ENCODE assay signal across 9 mouse cellular contexts in genomic region chr13:52583943-52584562, GRCm38 (mm10). TPM values are rescaled to one million over a fixed set of nuclear protein-coding genes. Genes with fewer than 3 reads are reported as not detected.
A peak's percentile ranks its signal among the peaks of the same experiment; 100 is the strongest.
DNase-seq lines count a peak whose midpoint lies in the region; ATAC-seq and TF ChIP-seq lines count a peak whose summit lies in the region.
"Had no signal": no experiment of that assay in that cellular context is flagged by ENCODE, and none has a peak within 500 bp of the region (broad histone marks: within the 10 kb centered on the region; RNA-seq: fewer than 3 reads in every experiment).

No protein-coding gene starts in this region.

- no peak for ATAC-seq in embryonic facial prominence, embryonic 15.5 days (ENCODE audit: insufficient number of reproducible peaks, low FRiP score, low TSS enrichment, low read depth)
- ATAC-seq in intestine, embryonic 15.5 days = no peak
- no peak for ATAC-seq in neural tube, embryonic 12.5 days (ENCODE audit: low FRiP score, low read depth)

- TF ChIP-seq POLR2A in lung, adult 2 months (IDR thresholded peaks at IDR 0.05; ENCODE audit: borderline replicate concordance, extremely low read depth, low read depth, low read length) = no peak

- H3K4me2 ChIP-seq in embryonic facial prominence, embryonic 15.5 days (replicated peaks) = peak overlapping the region; percentile 98
- H3K4me2 ChIP-seq in intestine, embryonic 15.5 days (replicated peaks) = peak overlapping the region; percentile 93
- peak overlapping the region; percentile 98 for H3K4me2 ChIP-seq in neural tube, embryonic 12.5 days (replicated peaks)

- no peak for TF ChIP-seq CTCF in lung, adult 2 months (IDR thresholded peaks at IDR 0.05; ENCODE audit: insufficient read depth, low read length)

- no peaks in the 10 kb centered on the region for H3K36me3 ChIP-seq in embryonic facial prominence, embryonic 15.5 days
- H3K36me3 ChIP-seq in intestine, embryonic 15.5 days = no peaks in the 10 kb centered on the region
- H3K36me3 ChIP-seq in neural tube, embryonic 12.5 days = no peaks in the 10 kb centered on the region

- no peak for DNase-seq in lung, adult 2 months
- no peak for DNase-seq in lung, postnatal 36 days
- DNase-seq in adrenal gland, postnatal 14 days = no peak
- DNase-seq in right cerebral cortex, postnatal 36 days (ENCODE audit: low spot score in 2 of 2) = no peak
- DNase-seq in embryo, embryonic 9.5 days (ENCODE audit: extremely low spot score) = no peak

- no peaks in the 10 kb centered on the region for H3K9me3 ChIP-seq in embryonic facial prominence, embryonic 15.5 days (replicated peaks)
- H3K9me3 ChIP-seq in intestine, embryonic 15.5 days = no peaks in the 10 kb centered on the region
- H3K9me3 ChIP-seq in neural tube, embryonic 12.5 days = no peaks in the 10 kb centered on the region

- H3K27ac ChIP-seq in embryonic facial prominence, embryonic 15.5 days (replicated peaks) = no peak overlapping the region
- H3K27ac ChIP-seq in intestine, embryonic 15.5 days = no peak overlapping the region
- H3K27ac ChIP-seq in neural tube, embryonic 12.5 days = no peak overlapping the region
- H3K27ac ChIP-seq: layer of hippocampus, adult 2 months had no signal

- peaks cover 2% of the 10 kb centered on the region; the same call in 1 of the 2 replicates for H3K4me1 ChIP-seq in lung, adult 2 months (ENCODE audit: control insufficient read depth, insufficient read depth, low read length)
- no peaks in the 10 kb centered on the region for H3K4me1 ChIP-seq in embryonic facial prominence, embryonic 15.5 days
- 0 out of 2 replicates have a peak, but pooled peaks cover 2% of the 10 kb centered on the region for H3K4me1 ChIP-seq in intestine, embryonic 15.5 days (replicated peaks)
- peaks cover 9% of the 10 kb centered on the region; the same call in 1 of the 2 replicates for H3K4me1 ChIP-seq in neural tube, embryonic 12.5 days

- H3K27me3 ChIP-seq in embryonic facial prominence, embryonic 15.5 days = 0 out of 2 replicates have a peak, but pooled peaks cover 2% of the 10 kb centered on the region
- peaks cover 3% of the 10 kb centered on the region for H3K27me3 ChIP-seq in intestine, embryonic 15.5 days (replicated peaks)
- peaks cover 21% of the 10 kb centered on the region for H3K27me3 ChIP-seq in neural tube, embryonic 12.5 days (replicated peaks)

- no peak overlapping the region for H3K9ac ChIP-seq in embryonic facial prominence, embryonic 15.5 days
- H3K9ac ChIP-seq in intestine, embryonic 15.5 days = no peak overlapping the region
- no peak overlapping the region for H3K9ac ChIP-seq in neural tube, embryonic 12.5 days

- WGBS in lung, adult 2 months = 24% methylated on average over 13 of the region's 13 CpGs
- WGBS in embryonic facial prominence, embryonic 15.5 days = 21% methylated on average over 13 of the region's 13 CpGs
- 22% methylated on average over 13 of the region's 13 CpGs for WGBS in intestine, embryonic 15.5 days
- WGBS in neural tube, embryonic 12.5 days = 22% methylated on average over 13 of the region's 13 CpGs

- peak overlapping the region; percentile 42 for H3K4me3 ChIP-seq in lung, adult 2 months (replicated peaks; ENCODE audit: extremely low read depth, low read depth, low read length)
- H3K4me3 ChIP-seq in embryonic facial prominence, embryonic 15.5 days (replicated peaks) = peak overlapping the region; percentile 63
- peak overlapping the region; percentile 66; the same call in 1 of the 2 replicates for H3K4me3 ChIP-seq in intestine, embryonic 15.5 days (replicated peaks)
- no peak overlapping the region for H3K4me3 ChIP-seq in neural tube, embryonic 12.5 days

RNA-seq across cellular contexts. Expression of gene Syk, which starts 1.1 kb away (rescaled TPM):
- polyA plus RNA-seq in lung, adult 2 months (2012; rRNA removed) = 15.7 and 19.7 TPM in 2 replicates
- polyA plus RNA-seq in embryonic facial prominence, embryonic 15.5 days (2015; fragmentation: Nextera tagmentation; extraction: Ambion mirVana) = 3.0 and 3.6 TPM in 2 replicates
- 3.3 and 3.6 TPM in 2 replicates for polyA plus RNA-seq in intestine, embryonic 15.5 days (2015; fragmentation: Nextera tagmentation; extraction: Ambion mirVana)
- polyA plus RNA-seq in neural tube, embryonic 12.5 days (2016; fragmentation: Nextera tagmentation; extraction: Ambion mirVana) = 3.0 TPM in 2 replicates
- 5.7 and 17.9 TPM in 2 replicates for total RNA-seq in adrenal gland, postnatal 14 days (2021)

RNA-seq across cellular contexts. Expression of gene Diras2, which starts 53.0 kb away (rescaled TPM):
- 4.0 and 4.3 TPM in 2 replicates for polyA plus RNA-seq in lung, adult 2 months (2012; rRNA removed)
- polyA plus RNA-seq in embryonic facial prominence, embryonic 15.5 days (2015; fragmentation: Nextera tagmentation; extraction: Ambion mirVana) = 0.47 and 0.71 TPM in 2 replicates
- polyA plus RNA-seq in intestine, embryonic 15.5 days (2015; fragmentation: Nextera tagmentation; extraction: Ambion mirVana) = 0.48 and 0.58 TPM in 2 replicates
- 0.84 and 1.1 TPM in 2 replicates for polyA plus RNA-seq in neural tube, embryonic 12.5 days (2016; fragmentation: Nextera tagmentation; extraction: Ambion mirVana)
- 5.7 and 6.1 TPM in 2 replicates for total RNA-seq in adrenal gland, postnatal 14 days (2021)
